Mouse (Mus musculus) olfactory bulb, adult 2 months (tissue): Measurements from ENCODE around the gene Akirin1.

Source experiments
- CTCF ChIP-seq: fragments of 200-500 bp; IDR thresholded peaks from 2 replicates; pipeline ENCODE4 v1.5.1; 2012; ENCODE audit warnings: low read depth, mild to moderate bottlenecking, low read length, moderate library complexity; ENCODE audit not compliant: insufficient read depth
- POLR2A ChIP-seq: fragments of 200-500 bp; IDR thresholded peaks from 2 replicates; pipeline ENCODE4 v1.6.1; 2012; ENCODE audit warnings: mild to moderate bottlenecking, low read depth, low read length, moderate library complexity; ENCODE audit not compliant: insufficient read depth

- TF ChIP-seq POLR2A (peak; percentile 80), CTCF (no peak)
Observed at GRCm38 (mm10) chr4:123750152-123750651, at the start of gene Akirin1.
